Mouse (Mus musculus): ENCODE data around the gene Ostf1.

Ostf1 gene

DNA sequence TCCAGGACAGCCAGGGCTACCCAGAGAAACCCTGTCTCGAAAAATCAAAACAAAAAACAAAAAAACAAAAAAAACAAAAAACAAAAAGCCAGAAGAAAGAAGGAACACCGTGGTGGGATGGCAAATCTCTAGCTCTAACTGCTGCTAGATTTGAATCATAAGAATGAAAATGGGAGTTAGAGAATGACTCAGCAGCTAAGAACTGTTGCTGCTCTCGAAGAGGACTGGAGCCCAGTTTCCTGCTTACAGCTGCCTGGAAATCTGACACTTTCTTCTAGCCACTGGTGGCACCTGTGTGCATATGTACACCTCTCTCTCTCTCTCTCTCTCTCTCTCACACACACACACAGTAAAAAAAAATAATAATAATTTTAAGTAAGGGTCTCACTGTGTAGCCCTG, 14.8 kb upstream of the Ostf1 start:
- in situ Hi-C loops (cut with MboI, MseI), result no loop called here

DNA sequence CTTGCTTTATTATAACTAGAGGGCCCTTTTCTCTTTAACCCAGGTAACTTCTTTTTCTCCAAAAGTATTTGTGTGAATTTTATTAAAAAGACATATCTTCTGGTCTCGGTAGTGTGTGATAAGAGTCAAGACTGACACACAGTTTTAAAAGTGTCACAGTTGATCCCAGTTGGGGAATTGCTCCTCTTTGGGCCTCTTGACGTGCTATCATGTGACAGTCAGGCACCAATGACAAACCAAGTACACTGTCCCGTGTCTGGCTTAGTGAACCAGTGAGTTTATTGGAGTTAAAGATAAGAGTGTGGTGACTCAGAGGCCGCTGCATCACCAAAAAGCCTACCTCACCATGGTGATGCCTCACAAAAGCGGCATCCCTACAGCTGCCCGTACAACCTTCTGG, 12.5 kb upstream of the Ostf1 start:
- in situ Hi-C loops (cut with MboI, MseI), result no loop called here

DNA sequence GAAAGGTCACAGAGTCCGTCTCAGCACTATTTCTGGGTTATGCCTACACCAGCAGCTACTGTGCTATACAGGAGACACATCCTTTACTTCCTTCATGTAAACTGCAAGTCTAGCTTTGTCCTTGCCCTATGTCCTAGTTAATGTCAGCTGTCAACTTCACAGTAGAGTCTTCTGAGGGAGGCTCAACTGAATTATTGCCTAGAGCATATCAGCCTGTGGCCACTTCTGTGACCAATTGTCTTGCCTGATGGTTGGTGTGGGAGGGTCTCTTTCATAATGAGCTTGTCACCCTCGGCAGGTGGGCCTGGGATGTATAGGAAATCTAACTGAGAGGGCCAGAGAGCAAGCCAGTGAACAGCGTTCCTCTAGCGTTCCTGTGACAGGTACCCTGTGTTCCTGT, 11.8 kb upstream of the Ostf1 start:
- in situ Hi-C loops (cut with MboI, MseI), result no loop called here

DNA sequence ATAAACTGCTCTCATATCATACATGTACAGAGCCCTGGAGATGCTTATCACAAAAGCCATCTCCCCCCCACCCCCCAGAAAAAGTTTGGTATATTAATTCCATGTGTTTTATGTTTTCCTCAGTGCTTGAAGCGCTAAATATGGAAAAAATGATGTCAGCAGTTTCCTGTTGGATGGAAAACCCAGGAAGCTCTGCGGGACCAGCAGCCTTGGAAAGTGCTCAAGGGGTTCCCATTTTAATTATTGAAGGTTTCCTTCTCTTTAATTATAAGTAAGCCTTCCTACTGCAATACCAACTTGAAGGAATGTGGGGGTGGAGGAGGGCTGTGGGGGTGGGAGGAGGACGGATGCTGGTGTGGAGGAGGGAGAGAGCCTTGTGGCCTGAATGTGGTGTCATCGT, 9.4 kb upstream of the Ostf1 start:
- in situ Hi-C loops (cut with MboI, MseI), result no loop called here

DNA sequence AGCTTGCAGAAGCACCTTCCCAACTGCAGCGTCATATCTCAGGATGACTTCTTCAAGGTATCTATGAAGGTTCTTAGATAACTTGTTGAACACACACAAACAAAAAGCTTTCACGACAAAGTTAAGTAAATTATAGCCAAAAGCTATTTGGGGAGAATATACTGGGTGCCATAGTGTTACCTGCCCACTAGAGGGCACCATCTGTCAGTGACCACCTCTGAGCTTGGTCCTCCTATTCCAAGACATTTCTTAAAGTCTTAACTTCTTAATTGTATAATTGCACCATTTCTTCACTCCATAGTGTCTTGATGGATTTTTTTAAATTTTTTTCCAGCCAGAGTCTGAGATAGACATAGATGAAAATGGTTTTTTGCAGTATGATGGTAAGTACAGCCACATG, 7.9 kb upstream of the Ostf1 start:
- in situ Hi-C loops (cut with MboI, MseI), result no loop called here

DNA sequence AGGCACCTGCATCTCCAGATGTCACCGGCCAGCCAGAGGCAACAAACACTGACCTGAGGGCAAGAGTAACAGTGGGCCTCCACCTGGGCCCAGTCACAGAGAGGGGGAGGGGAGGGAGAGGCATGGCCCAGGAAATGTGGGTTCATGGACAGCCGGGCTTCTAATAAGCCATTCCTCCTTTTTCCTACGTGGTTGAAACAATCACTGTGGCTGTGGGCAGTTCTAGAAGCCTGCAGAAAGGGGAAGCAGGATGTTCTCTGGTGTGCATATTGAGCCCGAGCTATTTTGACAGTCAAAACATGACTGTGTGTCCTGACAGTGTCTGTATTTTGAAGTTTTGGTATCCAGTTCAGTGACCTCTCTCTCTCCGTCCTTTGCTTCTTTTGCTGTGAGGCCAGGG, 7.3 kb upstream of the Ostf1 start:
- in situ Hi-C loops (cut with MboI, MseI), result no loop called here

DNA sequence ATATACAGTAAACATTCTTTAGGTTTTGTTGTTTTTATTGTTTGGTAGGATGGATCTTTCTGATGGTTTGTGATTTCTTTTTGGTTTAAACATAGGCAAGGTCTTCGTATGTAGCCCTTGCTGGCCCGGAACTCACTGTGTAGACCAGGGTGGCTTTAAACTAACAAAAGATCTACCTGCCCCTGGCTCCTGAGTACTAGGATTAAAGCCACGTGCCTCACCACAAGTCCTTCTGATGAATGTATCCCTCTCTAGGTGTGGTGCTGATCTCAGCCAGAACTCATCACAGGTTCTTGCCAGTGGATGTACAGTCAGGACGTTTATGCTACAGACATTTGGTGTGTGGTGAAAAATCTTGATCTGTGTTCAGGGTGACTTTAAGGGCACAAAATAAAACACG, 6.3 kb upstream of the Ostf1 start:
- in situ Hi-C loops (cut with MboI, MseI), result no loop called here

DNA sequence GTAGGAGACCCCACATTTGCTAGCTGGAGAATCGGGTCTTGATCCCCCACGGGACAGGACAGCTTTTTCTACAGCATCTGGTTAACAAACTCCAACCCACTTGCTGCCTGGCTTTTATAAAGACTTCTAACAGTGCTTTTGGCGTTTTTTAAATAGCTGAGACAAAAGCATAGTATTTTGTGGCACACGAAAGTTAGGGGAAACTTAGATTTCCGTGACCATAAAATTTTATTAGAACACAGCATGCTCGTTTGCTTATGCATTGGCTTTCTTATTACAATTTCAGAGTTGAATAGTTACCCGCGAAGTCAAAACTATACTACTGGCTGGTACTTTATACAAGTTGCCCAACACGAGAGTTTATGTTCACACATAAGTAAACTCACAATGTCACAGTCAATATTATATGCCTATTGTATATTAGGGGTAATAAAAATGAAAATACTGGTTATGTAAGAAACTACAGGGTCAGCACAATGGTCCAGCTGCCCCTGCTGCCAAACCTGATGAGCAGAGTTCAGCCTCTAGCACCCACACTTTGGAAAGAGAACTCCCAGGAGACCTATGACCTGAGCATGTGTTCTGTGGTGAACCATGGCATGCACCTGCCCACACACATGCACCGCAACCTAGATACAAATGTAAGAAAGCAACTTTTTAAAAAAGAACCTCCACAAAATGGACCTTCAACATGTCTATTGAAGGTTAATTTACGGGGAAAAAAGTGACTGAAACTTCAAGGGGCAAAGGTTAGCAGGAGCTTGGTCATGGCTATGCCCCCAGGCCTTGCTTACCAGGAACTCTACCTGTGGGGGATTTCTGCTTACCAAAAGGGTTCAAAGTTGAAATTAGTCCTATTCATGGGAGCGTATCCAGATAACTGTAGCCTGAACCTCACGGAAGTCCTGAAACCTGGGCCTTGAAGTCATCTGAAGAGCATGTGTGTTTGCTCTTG, 885 bp upstream of the Ostf1 start:
- in situ Hi-C loops (cut with MboI, MseI), result loop anchor here (5.0 kb wide), 1 partner anchor 35 kb away; no protein-coding TSS in a partner anchor

DNA sequence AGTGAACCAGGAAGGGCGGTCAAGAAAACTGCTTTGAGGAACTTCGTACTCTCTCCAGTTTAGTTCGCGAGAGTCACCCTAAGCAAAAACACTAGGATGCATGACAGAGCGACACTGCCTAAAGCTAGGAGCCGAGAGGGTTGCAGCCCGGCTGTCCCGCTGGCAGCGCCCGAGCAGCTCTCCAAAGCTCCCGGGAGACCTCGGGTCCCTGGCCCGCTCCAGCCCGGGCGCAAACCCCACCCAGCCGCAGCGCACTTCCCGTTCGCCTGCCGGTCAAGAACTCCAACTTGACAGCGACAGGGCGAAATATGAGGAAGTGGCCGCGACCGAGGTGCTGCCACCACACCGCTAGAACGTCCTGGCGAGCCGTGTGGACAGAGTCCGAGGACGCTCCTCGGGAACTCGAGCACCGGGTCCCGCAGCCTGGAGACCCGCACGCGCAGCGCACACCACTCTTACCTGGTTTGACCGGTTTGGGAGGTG, 421 bp downstream of the Ostf1 start:
- in situ Hi-C loops (cut with MboI, MseI), result loop anchor here (5.0 kb wide), 1 partner anchor 34 kb away; no protein-coding TSS in a partner anchor

DNA sequence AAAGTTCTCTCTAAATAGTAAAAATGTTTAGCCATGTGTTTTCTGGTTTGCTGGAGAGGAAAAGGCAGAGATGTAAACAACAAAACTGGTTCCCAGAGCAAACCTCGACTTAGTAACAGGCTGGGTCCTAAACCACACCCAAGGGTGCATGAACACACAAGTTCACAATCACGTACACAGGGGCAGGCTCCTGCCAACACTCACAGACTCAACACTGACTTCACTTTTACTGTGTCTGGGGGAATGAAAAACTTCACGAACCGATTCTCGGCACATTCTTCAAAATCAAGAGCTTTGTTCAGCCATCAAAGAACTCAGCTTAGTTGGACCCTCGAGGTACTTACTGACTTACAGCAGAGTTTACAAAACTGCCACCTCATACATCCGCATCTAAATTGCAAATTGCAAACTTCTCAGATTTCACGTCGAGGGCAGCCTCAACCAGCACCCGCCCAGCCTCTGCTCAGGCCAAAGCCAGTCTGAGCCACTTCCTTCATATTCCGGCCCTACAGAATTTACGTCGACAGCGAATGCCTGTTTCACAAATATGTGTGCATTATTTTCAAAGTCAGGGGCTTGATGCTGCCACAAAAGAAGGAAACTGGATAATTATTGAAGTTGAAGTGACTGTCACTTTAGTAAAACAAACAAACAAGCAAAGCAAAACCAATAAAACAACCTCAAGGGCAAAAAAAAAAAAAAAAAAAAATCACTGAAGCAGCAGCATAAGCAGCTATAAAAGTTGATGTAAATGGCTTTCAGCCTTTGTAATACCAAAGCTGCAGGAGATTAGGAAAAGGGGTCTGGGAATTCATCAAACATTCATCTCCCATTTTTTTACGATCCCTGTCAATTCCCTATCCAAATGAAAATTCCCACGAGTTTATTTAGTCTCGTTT, 1.2 kb downstream of the Ostf1 start:
- in situ Hi-C loops (cut with MboI, MseI), result loop anchor here (5.0 kb wide), 1 partner anchor 33 kb away; no protein-coding TSS in a partner anchor

DNA sequence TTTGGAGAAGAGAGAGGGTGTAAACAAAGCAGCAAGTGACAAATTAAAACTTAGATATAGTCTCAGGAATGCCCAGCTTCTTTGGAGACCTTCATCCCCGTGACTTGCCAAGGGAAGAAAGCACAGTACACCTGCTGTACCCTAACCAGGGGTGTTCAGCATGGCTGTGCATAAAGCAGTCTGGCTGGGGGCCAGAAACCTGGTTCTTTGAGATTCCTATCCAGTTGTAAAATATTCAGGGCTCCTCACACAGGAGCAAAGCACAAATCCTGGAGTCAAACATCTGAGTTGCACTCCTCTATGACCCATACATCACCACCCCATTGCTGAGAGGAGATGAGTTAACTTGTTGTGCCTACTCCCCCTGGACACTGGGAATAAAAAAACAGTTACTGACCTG, 2.0 kb downstream of the Ostf1 start:
- in situ Hi-C loops (cut with MboI, MseI), result no loop called here

DNA sequence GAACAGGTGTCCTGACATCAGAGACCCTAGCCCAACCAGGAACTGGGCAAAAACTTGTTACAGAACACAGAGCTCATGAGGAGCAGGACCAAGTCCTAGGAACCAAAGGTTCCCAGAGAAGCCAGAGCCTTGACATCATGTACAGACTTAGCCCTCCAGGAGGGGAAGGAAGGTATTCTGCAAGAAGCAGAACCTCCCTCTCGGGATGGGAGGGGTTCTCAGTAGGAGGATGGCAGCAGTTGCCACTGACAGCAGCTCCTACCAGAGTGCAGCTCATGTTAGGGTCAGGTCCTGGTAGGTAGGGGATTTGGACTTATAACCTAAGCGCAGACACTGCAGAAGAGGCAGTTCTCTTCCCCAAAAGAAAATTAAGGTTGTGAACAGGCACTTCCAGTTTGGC, 7.7 kb downstream of the Ostf1 start:
- in situ Hi-C loops (cut with MboI, MseI), result no loop called here

DNA sequence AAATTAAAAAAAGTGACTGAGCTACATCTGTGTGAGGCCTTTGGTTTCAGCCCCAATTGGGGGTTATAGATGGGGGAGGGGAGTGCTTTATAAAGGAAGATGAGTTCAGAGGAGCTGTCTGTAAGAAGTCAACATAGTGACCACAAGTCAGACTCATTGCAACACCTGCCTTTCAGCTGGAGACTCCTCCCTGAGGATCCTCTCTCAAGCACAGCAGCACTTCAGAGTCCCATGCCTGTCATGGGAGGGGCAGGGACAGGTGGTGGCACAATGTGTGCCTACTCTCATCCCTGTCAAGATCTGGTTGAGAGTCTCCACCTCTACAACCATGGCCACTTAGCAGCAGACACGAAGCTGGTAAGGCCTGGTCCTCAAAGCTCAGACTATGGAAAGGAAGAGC, 11.9 kb downstream of the Ostf1 start:
- in situ Hi-C loops (cut with MboI, MseI), result no loop called here

DNA sequence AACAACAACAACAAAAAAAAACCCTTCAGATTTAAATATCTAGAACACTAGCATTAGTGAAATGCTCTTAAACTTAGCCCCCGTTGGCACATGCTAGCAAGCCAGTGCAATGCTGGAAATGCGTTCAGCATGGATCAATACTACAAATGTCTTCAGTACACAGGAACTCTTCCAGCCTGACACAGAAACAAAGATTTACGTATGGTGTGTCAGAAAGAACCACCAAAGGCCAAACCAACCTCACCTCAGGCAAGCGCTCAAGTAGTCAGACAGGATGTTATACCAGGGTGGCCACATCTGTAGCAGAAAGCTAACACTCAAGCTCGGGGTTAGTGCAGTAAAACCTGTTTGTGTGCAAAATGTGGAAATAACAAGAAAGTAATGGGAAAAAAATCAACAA, 12.6 kb downstream of the Ostf1 start:
- in situ Hi-C loops (cut with MboI, MseI), result no loop called here

DNA sequence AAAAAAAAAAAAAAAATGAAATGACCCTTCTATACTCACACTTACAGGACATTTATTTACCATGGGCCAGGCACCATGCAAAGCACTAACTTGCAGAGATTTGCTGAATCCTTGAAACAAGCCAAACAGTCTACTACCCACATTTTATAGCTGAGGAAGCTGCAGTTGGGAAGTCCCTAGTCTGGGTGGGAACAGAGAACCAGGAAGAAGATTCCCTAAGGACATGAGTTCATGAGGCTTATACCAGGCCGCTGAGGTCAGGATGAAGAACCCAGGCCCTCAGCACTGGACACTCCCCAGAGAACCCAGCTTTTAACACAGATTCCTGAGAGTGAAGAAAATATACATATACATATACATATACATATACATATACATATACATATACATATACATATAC, 14.1 kb downstream of the Ostf1 start:
- in situ Hi-C loops (cut with MboI, MseI), result no loop called here

DNA sequence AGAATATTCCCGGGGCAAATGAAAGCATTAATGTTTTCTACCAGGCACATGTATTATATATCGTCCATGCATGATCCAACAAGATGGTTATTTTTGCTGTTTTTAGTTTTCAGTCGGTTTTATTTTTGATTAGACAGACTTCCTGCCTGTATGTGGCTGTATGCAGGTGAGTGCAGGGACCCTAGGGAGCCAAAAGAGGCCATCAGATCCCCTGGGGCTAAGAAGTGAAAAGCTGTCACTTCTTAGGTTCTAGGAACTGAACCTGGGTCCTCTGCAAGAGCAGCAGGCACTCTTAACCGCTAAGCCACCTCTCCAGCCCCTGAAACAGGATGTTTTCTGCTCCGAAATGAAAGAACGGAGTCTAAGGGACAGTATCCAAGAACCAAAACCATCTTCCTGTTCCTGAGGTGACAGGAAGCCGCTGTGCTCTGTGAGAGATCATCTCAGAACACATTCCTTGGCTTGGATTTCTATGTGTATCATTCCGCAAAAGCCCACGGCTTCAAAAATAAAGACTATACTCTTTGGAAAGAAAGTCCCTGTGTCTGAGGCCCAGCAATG, 15.9 kb downstream of the Ostf1 start:
- in situ Hi-C loops (cut with MboI, MseI), result no loop called here

DNA sequence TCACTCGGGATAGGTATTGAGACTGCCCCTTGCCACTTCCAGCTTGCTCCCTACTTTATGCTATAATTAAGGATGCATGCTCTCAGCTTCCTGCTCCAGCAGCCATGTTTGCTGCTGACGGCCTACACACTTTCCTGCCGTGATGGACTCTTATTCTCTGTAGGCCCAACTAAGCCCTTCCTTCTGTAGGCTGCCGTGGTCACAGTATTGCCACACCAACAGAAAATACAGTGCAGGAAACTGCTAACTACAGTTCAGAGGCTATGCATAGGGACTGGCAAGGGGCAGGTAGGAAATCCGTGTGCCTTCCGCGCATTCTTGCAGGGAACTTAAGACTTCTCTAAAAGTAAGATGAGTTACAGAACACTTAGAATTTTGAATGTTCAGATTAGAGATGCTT, 17.3 kb downstream of the Ostf1 start:
- in situ Hi-C loops (cut with MboI, MseI), result no loop called here

DNA sequence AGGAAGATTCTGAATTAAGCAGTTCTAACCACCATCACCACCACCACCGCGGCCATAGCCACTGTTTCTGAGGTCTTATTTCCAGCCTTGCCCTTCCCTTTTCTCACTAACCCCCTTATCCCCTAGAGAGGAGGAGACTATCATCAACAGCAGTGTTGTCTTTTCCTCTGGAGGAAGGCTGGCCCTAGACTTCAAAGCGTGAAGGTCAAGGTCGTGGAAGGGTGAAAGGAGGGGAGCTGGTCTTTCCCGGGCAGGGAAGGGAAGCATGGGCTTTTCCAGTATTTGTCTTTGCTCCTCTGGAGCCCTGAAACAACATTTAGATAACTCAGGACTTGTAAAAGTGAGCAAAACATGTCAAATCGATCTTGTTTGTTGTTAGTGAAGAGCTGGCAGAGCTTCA, 22.6 kb downstream of the Ostf1 start:
- in situ Hi-C loops (cut with MboI, MseI), result no loop called here

DNA sequence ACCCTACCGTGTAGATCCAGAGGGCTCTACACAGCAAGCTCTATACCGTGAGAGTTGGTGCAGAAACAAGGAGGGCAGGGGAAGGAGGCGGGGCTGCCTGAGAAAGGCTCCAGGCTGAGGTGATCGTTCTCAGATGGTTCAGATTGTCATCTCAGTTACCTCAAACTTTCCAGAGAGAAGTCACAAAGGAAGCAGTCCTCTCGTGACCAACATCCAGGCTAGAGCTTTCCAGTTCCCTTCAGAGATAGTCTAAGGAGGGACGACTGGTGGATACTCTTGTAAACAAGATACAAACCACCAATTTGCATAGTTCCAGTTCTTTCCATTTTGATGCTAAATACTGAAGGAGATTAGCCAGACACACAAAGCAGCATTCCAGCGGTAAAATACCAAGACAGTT, 23.7 kb downstream of the Ostf1 start:
- in situ Hi-C loops (cut with MboI, MseI), result no loop called here

DNA sequence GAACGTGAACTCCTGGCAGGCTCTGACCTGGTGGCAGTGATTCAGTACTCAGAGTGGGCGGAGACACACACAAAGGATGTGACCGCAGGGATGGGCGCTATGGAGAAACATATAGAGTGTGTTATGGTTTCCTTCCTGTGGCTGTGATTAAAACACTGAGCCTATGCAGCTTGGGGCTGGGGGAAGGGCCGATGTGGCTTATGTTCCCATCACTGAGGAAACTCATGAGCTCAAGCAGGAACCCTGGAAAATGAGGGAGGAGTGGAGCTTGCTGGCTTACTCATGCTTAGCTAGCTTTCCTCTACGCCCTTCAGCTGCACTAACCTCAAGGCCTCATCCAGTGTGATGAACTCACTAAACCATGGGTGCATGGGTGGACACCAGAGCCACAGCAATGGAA, 28.6 kb downstream of the Ostf1 start:
- in situ Hi-C loops (cut with MboI, MseI), result no loop called here

DNA sequence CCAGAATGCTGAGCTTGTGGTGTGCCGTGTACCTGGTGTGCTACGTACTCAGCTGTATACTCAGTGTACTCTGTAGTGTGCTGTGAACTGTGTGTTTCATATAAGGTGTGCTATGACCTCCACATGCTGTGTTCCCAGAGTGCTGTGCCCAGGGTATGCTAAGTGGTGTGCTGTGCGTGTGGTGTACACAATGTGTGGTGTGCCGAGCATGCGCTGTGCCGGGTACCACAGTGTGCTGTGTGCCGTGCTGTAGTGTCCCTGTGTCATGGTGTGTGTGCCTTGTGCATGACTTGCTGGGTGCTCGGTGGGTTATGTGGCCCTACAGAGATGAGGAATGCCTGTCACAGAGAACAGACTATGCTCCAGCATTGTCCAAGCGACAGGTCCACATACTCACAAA, 31.0 kb downstream of the Ostf1 start:
- in situ Hi-C loops (cut with MboI, MseI), result no loop called here

DNA sequence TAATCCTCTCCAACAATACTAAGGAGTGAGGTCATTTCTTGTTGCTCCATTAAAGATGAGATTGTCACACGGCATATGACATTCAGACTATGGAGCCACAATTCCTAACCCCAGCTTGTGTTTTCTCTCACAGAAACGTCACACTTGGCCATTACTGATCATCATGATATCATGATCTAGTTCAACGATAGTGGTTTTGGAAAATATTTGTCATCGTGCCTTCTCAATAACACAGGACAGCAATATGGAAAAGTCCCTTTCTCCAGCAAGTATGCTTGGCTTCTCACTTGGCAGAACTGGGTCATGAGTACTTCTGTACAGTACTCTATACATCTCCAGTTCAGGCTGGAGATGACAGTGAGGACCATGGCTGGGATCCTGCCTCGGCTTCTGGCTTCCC, 32.0 kb downstream of the Ostf1 start:
- in situ Hi-C loops (cut with MboI, MseI), result loop anchor here (5.0 kb wide), 1 partner anchor 33 kb away; the partner anchor contains the start of genes Nmrk1 and Ostf1
